In genomic region chr2:26534616-26535015, GRCm38 (mm10) we compare ENCODE assay signal across 9 mouse cellular contexts. TPM values are rescaled to one million over a fixed set of nuclear protein-coding genes. Genes with fewer than 3 reads are reported as not detected.
A peak's percentile ranks its signal among the peaks of the same experiment; 100 is the strongest.
DNase-seq lines count a peak whose midpoint lies in the region; ATAC-seq lines count a peak whose summit lies in the region.
"Had no signal": no experiment of that assay in that cellular context is flagged by ENCODE, and none has a peak within 500 bp of the region (broad histone marks: within the 10 kb centered on the region; RNA-seq: fewer than 3 reads in every experiment).

No protein-coding gene starts in this region.

- no peak for ATAC-seq in embryonic facial prominence, embryonic 14.5 days (ENCODE audit: low read depth)
- ATAC-seq in monocyte, adult 5-6 weeks (replicated peaks; ENCODE audit: insufficient number of reproducible peaks, low FRiP score, low TSS enrichment, poor library complexity, severe bottlenecking), result peak; percentile 45

- intact Hi-C loops in heart, postnatal 14 days (cut with DNase I), result no loop called here
- intact Hi-C loops in left cerebral cortex, postnatal 25 days (cut with DNase I), result no loop called here

- no peak overlapping the region; the same call in 1 of the 2 replicates for H3K27ac ChIP-seq in embryonic facial prominence, embryonic 14.5 days (replicated peaks; ENCODE audit: low read depth, low read length)

- no peaks in the 10 kb centered on the region for H3K9me3 ChIP-seq in embryonic facial prominence, embryonic 14.5 days (ENCODE audit: control insufficient read depth, low read length)

- H3K4me1 ChIP-seq in embryonic facial prominence, embryonic 14.5 days (ENCODE audit: control insufficient read depth, insufficient read depth, low read length), result peaks cover 4% of the 10 kb centered on the region; the same call in 1 of the 2 replicates

- 72% methylated on average over 2 of the region's 2 CpGs for WGBS in embryonic facial prominence, embryonic 14.5 days

- no peak overlapping the region for H3K4me3 ChIP-seq in embryonic facial prominence, embryonic 14.5 days (ENCODE audit: low read depth, low read length)

- DNase-seq in right cerebral cortex, postnatal 4 days, result peak; percentile 25
- no peak for DNase-seq in right cerebral cortex, adult 18-20 months
- peak; percentile 21 for DNase-seq in embryonic facial prominence, embryonic 14.5 days (ENCODE audit: low spot score)
- DNase-seq in heart, postnatal 14 days, result peak; percentile 79
- DNase-seq in left cerebral cortex, postnatal 25 days (ENCODE audit: low spot score in 2 of 2), result peak; percentile 24 to 26
- DNase-seq in thymus, postnatal 10 days (ENCODE audit: low spot score in 2 of 2), result no peak
- DNase-seq in ovary, postnatal 10 days (ENCODE audit: low spot score), result no peak

- no peaks in the 10 kb centered on the region for H3K36me3 ChIP-seq in embryonic facial prominence, embryonic 14.5 days (ENCODE audit: control insufficient read depth, insufficient read depth, low read length)

- H3K9ac ChIP-seq in embryonic facial prominence, embryonic 14.5 days (ENCODE audit: low read depth, low read length), result no peak overlapping the region

- H3K27me3 ChIP-seq in embryonic facial prominence, embryonic 14.5 days (replicated peaks; ENCODE audit: control insufficient read depth, insufficient read depth, low read length), result no peaks in the 10 kb centered on the region

- H3K4me2 ChIP-seq in embryonic facial prominence, embryonic 14.5 days (ENCODE audit: low read depth, low read length), result no peak overlapping the region

RNA-seq across cellular contexts. Expression of gene Notch1, which starts 18.2 kb away (rescaled TPM):
- polyA plus RNA-seq in embryonic facial prominence, embryonic 14.5 days (2014; fragmentation: Nextera tagmentation; extraction: Ambion mirVana), result 29.9 and 35.8 TPM in 2 replicates
- total RNA-seq in heart, postnatal 14 days (2021), result 10 to 100 TPM; 43.8 to 49.4 TPM
- total RNA-seq in left cerebral cortex, postnatal 25 days (2021), result 10 to 100 TPM; 17.4 to 28.9 TPM
- 11.6 to 22.2 TPM (median 13.8 TPM) in 3 replicates for total RNA-seq in monocyte, adult 5-6 weeks (2017)

RNA-seq across cellular contexts. Expression of gene Egfl7, which starts 45.2 kb away (rescaled TPM):
- 110 and 119 TPM in 2 replicates for polyA plus RNA-seq in embryonic facial prominence, embryonic 14.5 days (2014; fragmentation: Nextera tagmentation; extraction: Ambion mirVana)
- total RNA-seq in heart, postnatal 14 days (2021), result 100 to 1,000 TPM; 224 to 237 TPM
- total RNA-seq in left cerebral cortex, postnatal 25 days (2021), result 10 to 100 TPM; 68.0 to 81.4 TPM
- total RNA-seq in monocyte, adult 5-6 weeks (2017), result not detected in 3 replicates

RNA-seq across cellular contexts. Expression of gene Gm20532, which starts 51.8 kb away (rescaled TPM):
- not detected in 2 replicates for polyA plus RNA-seq in embryonic facial prominence, embryonic 14.5 days (2014; fragmentation: Nextera tagmentation; extraction: Ambion mirVana)
- total RNA-seq in heart, postnatal 14 days (2021), result not detected
- not detected for total RNA-seq in left cerebral cortex, postnatal 25 days (2021)
- total RNA-seq in monocyte, adult 5-6 weeks (2017), result not detected in 3 replicates
- polyA plus RNA-seq: large intestine, adult 2 months had no signal

Comparison
In these comparisons a context has a peak if more than half of its experiments do, and no peak if none do; other contexts are left out.
1. DNase-seq: peak in right cerebral cortex, postnatal 4 days (single experiment), embryonic facial prominence, embryonic 14.5 days (single experiment), heart, postnatal 14 days (2 of 2) and left cerebral cortex, postnatal 25 days (2 of 2); none in right cerebral cortex, adult 18-20 months (single experiment), thymus, postnatal 10 days (0 of 2) and ovary, postnatal 10 days (single experiment).
2. RNA of gene Egfl7, which starts 45.2 kb away (total RNA-seq): 224 to 237 TPM in heart, postnatal 14 days and 68.0 to 81.4 TPM in left cerebral cortex, postnatal 25 days; not detected in monocyte, adult 5-6 weeks; every median in the first group is over 10 times any median in the second.